Mouse (Mus musculus) limb, embryonic 13.5 days (tissue): ENCODE data around the gene Pde10a. TPM values are rescaled to one million over a fixed set of nuclear protein-coding genes. Genes with fewer than 3 reads are reported as not detected.
"Not testable (repeated sequence)": the region's sequence is repeated elsewhere in the genome, so short reads cannot be mapped to it uniquely, and the experiment has no call there.

Experiments used
- ATAC-seq: fragments of 200-750 bp; cut with Nextera tagmentation; 2 replicates; pipeline ENCODE4 v1.8.0; 2017; ENCODE audit warnings: low read depth, moderate number of reproducible peaks, moderate TSS enrichment; ENCODE audit not compliant: low FRiP score
- H3K27ac ChIP-seq: fragments of 300-500 bp; sonication (generic); 2 replicates; pipeline ENCODE4 v1.5.1; 2015; ENCODE audit warnings: inconsistent platforms, mild to moderate bottlenecking, moderate library complexity
- H3K27me3 ChIP-seq: fragments of 300-500 bp; sonication (generic); 2 replicates; pipeline ENCODE4 v1.6.1; 2015; ENCODE audit warnings: mild to moderate bottlenecking, inconsistent platforms
- H3K36me3 ChIP-seq: fragments of 300-500 bp; sonication (generic); 2 replicates; pipeline ENCODE4 v1.6.1; 2015; ENCODE audit warnings: inconsistent platforms, mild to moderate bottlenecking, moderate library complexity
- H3K4me1 ChIP-seq: fragments of 300-500 bp; sonication (generic); 2 replicates; pipeline ENCODE4 v1.6.1; 2015; ENCODE audit warnings: inconsistent platforms
- H3K4me2 ChIP-seq: fragments of 300-500 bp; sonication (generic); replicated peaks from 2 replicates; pipeline ENCODE4 v1.6.1; 2015; ENCODE audit warnings: inconsistent platforms, mild to moderate bottlenecking, moderate library complexity
- H3K4me3 ChIP-seq: fragments of 300-500 bp; sonication (generic); 2 replicates; pipeline ENCODE4 v1.5.1; 2015; ENCODE audit warnings: moderate library complexity, mild to moderate bottlenecking, inconsistent platforms
- H3K9ac ChIP-seq: fragments of 300-500 bp; sonication (generic); 2 replicates; pipeline ENCODE4 v1.6.1; 2015; ENCODE audit warnings: mild to moderate bottlenecking, inconsistent platforms
- H3K9me3 ChIP-seq: fragments of 300-500 bp; sonication (generic); 2 replicates; pipeline ENCODE4 v1.6.1; 2016; ENCODE audit warnings: inconsistent platforms
- WGBS: fragments of 180-500 bp; shearing (Covaris S2); methylation state at CpG from one replicate; pipeline ENCODE4 v1.1.7; 2015; 5-methylcytosine and 5-hydroxymethylcytosine counted together
- polyA plus RNA-seq: library from polyadenylated mRNA; unstranded; fragments of >200 nt; fragmentation: Nextera tagmentation; extraction: Ambion mirVana; gene quantifications from 2 replicates; pipeline ENCODE4 v1.2.1, GENCODE M21; 2015

Gene Pde10a
- polyA plus RNA-seq, 1 experiment from 2014 or later, result 2.4 TPM

GRCm38 (mm10) chr17:8674651-8675050 lies 149.5 kb downstream of the Pde10a start:
- H3K9me3 ChIP-seq, result no peaks in the 10 kb centered on the region
- H3K4me2 ChIP-seq, result no peak overlapping the region
- H3K4me3 ChIP-seq, result no peak overlapping the region
- 75% methylated on average over 2 of the region's 2 CpGs for WGBS
- H3K4me1 ChIP-seq, result no peaks in the 10 kb centered on the region
- H3K27me3 ChIP-seq, result no peaks in the 10 kb centered on the region
- ATAC-seq, result no peak
- no peak overlapping the region for H3K27ac ChIP-seq
- no peak overlapping the region for H3K9ac ChIP-seq
- H3K36me3 ChIP-seq, result no peaks in the 10 kb centered on the region

GRCm38 (mm10) chr17:8686356-8686755 lies 161.2 kb downstream of the Pde10a start:
- no peaks in the 10 kb centered on the region for H3K36me3 ChIP-seq
- no peak for ATAC-seq
- WGBS, result 80% methylated on average over 7 of the region's 7 CpGs
- H3K4me2 ChIP-seq, result no peak overlapping the region
- no peak overlapping the region for H3K27ac ChIP-seq
- H3K4me3 ChIP-seq, result no peak overlapping the region
- H3K9ac ChIP-seq, result no peak overlapping the region
- no peaks in the 10 kb centered on the region for H3K27me3 ChIP-seq
- no peaks in the 10 kb centered on the region for H3K9me3 ChIP-seq
- no peaks in the 10 kb centered on the region for H3K4me1 ChIP-seq

- H3K9ac ChIP-seq, result no peak overlapping the region
- no peak for ATAC-seq
- WGBS, result 72% methylated on average over 3 of the region's 3 CpGs
- no peaks in the 10 kb centered on the region for H3K9me3 ChIP-seq
- H3K36me3 ChIP-seq, result no peaks in the 10 kb centered on the region
- H3K27me3 ChIP-seq, result no peaks in the 10 kb centered on the region
- no peak overlapping the region for H3K4me3 ChIP-seq
- H3K27ac ChIP-seq, result no peak overlapping the region
- H3K4me1 ChIP-seq, result no peaks in the 10 kb centered on the region
- no peak overlapping the region for H3K4me2 ChIP-seq
Measured at GRCm38 (mm10) chr17:8688096-8688495, 162.9 kb downstream of the Pde10a start.

- peaks cover 5% of the 10 kb centered on the region; the same call in 1 of the 2 replicates for H3K9me3 ChIP-seq
- WGBS, result 56% methylated on average over 1 of the region's 1 CpGs
- no peak overlapping the region for H3K4me2 ChIP-seq
- H3K4me1 ChIP-seq, result peaks cover 7% of the 10 kb centered on the region; the same call in 1 of the 2 replicates
- H3K27ac ChIP-seq, result no peak overlapping the region
- H3K4me3 ChIP-seq, result no peak overlapping the region
- H3K27me3 ChIP-seq, result no peaks in the 10 kb centered on the region
- no peak for ATAC-seq
- no peak overlapping the region for H3K9ac ChIP-seq
- H3K36me3 ChIP-seq, result no peaks in the 10 kb centered on the region
Measured at GRCm38 (mm10) chr17:8698265-8698664, 173.1 kb downstream of the Pde10a start.

- WGBS, result 70% methylated on average over 3 of the region's 3 CpGs
- no peaks in the 10 kb centered on the region for H3K36me3 ChIP-seq
- H3K27me3 ChIP-seq, result no peaks in the 10 kb centered on the region
- H3K4me1 ChIP-seq, result peaks cover 7% of the 10 kb centered on the region; the same call in 1 of the 2 replicates
- no peak overlapping the region for H3K4me2 ChIP-seq
- no peak for ATAC-seq
- no peak overlapping the region for H3K9ac ChIP-seq
- no peak overlapping the region for H3K27ac ChIP-seq
- H3K4me3 ChIP-seq, result no peak overlapping the region
- peaks cover 5% of the 10 kb centered on the region; the same call in 1 of the 2 replicates for H3K9me3 ChIP-seq
Measured at GRCm38 (mm10) chr17:8698793-8699192, 173.6 kb downstream of the Pde10a start.

- H3K27me3 ChIP-seq, result no peaks in the 10 kb centered on the region
- peaks cover 5% of the 10 kb centered on the region; the same call in 1 of the 2 replicates for H3K9me3 ChIP-seq
- 37% methylated on average over 7 of the region's 7 CpGs for WGBS
- peaks cover 7% of the 10 kb centered on the region; the same call in 1 of the 2 replicates for H3K4me1 ChIP-seq
- no peak overlapping the region for H3K4me3 ChIP-seq
- no peaks in the 10 kb centered on the region for H3K36me3 ChIP-seq
- H3K9ac ChIP-seq, result no peak overlapping the region
- no peak overlapping the region for H3K27ac ChIP-seq
- H3K4me2 ChIP-seq, result no peak overlapping the region
- ATAC-seq, result no peak; the same call in 1 of the 2 replicates
Measured at GRCm38 (mm10) chr17:8701096-8701495, 175.9 kb downstream of the Pde10a start.

- WGBS, result 91% methylated on average over 5 of the region's 5 CpGs
- ATAC-seq, result no peak
- H3K9ac ChIP-seq, result no peak overlapping the region
Measured at GRCm38 (mm10) chr17:8702503-8702902, 177.3 kb downstream of the Pde10a start.

GRCm38 (mm10) chr17:8708006-8708405 lies 182.8 kb downstream of the Pde10a start:
- H3K9ac ChIP-seq, result no peak overlapping the region
- ATAC-seq, result no peak
- no peaks in the 10 kb centered on the region for H3K36me3 ChIP-seq

More at GRCm38 (mm10) chr17:8702503-8702902, 177.3 kb downstream of the Pde10a start:
- Histone ChIP-seq H3K27ac (no peak overlapping the region), H3K4me2 (no peak overlapping the region), H3K9me3 (no peaks in the 10 kb centered on the region), H3K36me3 (no peaks in the 10 kb centered on the region), H3K27me3 (no peaks in the 10 kb centered on the region), H3K4me3 (no peak overlapping the region), H3K4me1 (peaks cover 7% of the 10 kb centered on the region; the same call in 1 of the 2 replicates)

GRCm38 (mm10) chr17:8712734-8713133 lies 187.6 kb downstream of the Pde10a start:
- H3K9ac ChIP-seq, H3K4me2 ChIP-seq, H3K36me3 ChIP-seq, H3K27me3 ChIP-seq, H3K27ac ChIP-seq, ATAC-seq, H3K9me3 ChIP-seq, H3K4me3 ChIP-seq, H3K4me1 ChIP-seq: not testable (repeated sequence)
- WGBS, result 90% methylated on average over 2 of the region's 2 CpGs

More at GRCm38 (mm10) chr17:8708006-8708405, 182.8 kb downstream of the Pde10a start:
- Histone ChIP-seq H3K27ac (no peak overlapping the region), H3K4me1 (0 out of 2 replicates have a peak, but pooled peaks cover 5% of the 10 kb centered on the region), H3K9me3 (no peaks in the 10 kb centered on the region), H3K27me3 (no peaks in the 10 kb centered on the region), H3K4me2 (no peak overlapping the region), H3K4me3 (no peak overlapping the region)

- 42% methylated on average over 10 of the region's 10 CpGs for WGBS
- Histone ChIP-seq H3K4me3 (no peak overlapping the region), H3K36me3 (no peaks in the 10 kb centered on the region), H3K9ac (no peak overlapping the region), H3K4me1 (peaks cover 11% of the 10 kb centered on the region), H3K9me3 (no peaks in the 10 kb centered on the region), H3K27ac (no peak overlapping the region), H3K27me3 (0 out of 2 replicates have a peak, but pooled peaks cover 3% of the 10 kb centered on the region), H3K4me2 (peak overlapping the region; percentile 44)
- no peak for ATAC-seq
Measured at GRCm38 (mm10) chr17:8720961-8721360, 195.8 kb downstream of the Pde10a start.

- H3K27ac ChIP-seq, result no peak overlapping the region
- ATAC-seq, result no peak
- no peaks in the 10 kb centered on the region for H3K36me3 ChIP-seq
- H3K9ac ChIP-seq, result no peak overlapping the region
- 0 out of 2 replicates have a peak, but pooled peaks cover 3% of the 10 kb centered on the region for H3K27me3 ChIP-seq
- H3K4me3 ChIP-seq, result no peak overlapping the region
- H3K9me3 ChIP-seq, result no peaks in the 10 kb centered on the region
- no peak overlapping the region for H3K4me2 ChIP-seq
- WGBS, result 70% methylated on average over 8 of the region's 8 CpGs
- H3K4me1 ChIP-seq, result peaks cover 11% of the 10 kb centered on the region
Measured at GRCm38 (mm10) chr17:8724464-8724974, 199.3 kb downstream of the Pde10a start.

GRCm38 (mm10) chr17:8728646-8729045 lies 203.5 kb downstream of the Pde10a start:
- H3K36me3 ChIP-seq, result no peaks in the 10 kb centered on the region
- ATAC-seq, result no peak
- H3K4me3 ChIP-seq, result no peak overlapping the region
- H3K4me2 ChIP-seq, result no peak overlapping the region
- H3K27ac ChIP-seq, result no peak overlapping the region
- 48% methylated on average over 7 of the region's 7 CpGs for WGBS
- 0 out of 2 replicates have a peak, but pooled peaks cover 2% of the 10 kb centered on the region for H3K27me3 ChIP-seq
- H3K9ac ChIP-seq, result no peak overlapping the region
- H3K4me1 ChIP-seq, result no peaks in the 10 kb centered on the region
- H3K9me3 ChIP-seq, result no peaks in the 10 kb centered on the region

- Histone ChIP-seq H3K4me3 (no peak overlapping the region), H3K36me3 (no peaks in the 10 kb centered on the region), H3K27ac (no peak overlapping the region), H3K27me3 (0 out of 2 replicates have a peak, but pooled peaks cover 2% of the 10 kb centered on the region), H3K4me2 (no peak overlapping the region), H3K9ac (no peak overlapping the region), H3K9me3 (no peaks in the 10 kb centered on the region), H3K4me1 (no peaks in the 10 kb centered on the region)
- no peak for ATAC-seq
- 79% methylated on average over 7 of the region's 7 CpGs for WGBS
Measured at GRCm38 (mm10) chr17:8729808-8730207, 204.6 kb downstream of the Pde10a start.
